19 mouse cellular contexts compared by ENCODE assay signal in the genomic region with DNA sequence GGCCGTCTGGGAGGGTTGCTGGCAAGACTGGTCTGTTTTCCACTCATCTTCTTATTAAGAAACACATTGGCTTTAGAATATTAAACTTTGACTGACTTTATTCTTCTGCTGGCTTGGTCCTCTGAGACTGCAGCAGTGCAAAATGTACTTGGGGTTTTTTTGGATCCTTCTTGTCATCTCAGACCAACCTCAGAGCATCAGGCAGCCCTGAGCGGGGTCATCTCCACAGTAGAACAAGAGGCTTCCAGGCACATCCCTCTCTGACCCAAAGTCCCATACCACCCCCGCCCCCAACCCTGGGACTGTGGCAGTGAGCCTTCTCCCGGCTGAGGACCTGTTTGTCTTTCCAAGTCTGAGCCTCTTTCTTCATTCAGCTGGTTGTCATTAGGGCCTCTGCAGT.
DNase-seq lines count a peak whose midpoint lies in the region; TF ChIP-seq lines count a peak whose summit lies in the region.
"Had no signal": no experiment of that assay in that cellular context is flagged by ENCODE, and none has a peak within 500 bp of the region (broad histone marks: within the 10 kb centered on the region; RNA-seq: fewer than 3 reads in every experiment).

No protein-coding gene starts in this region.

- no peak overlapping the region for H3K9ac ChIP-seq in heart, adult 2 months (ENCODE audit: low read depth, low read length)
- H3K9ac ChIP-seq: embryonic facial prominence, embryonic 13.5 days; forebrain, postnatal 0 days; liver, embryonic 12.5 days had no signal

- no peaks in the 10 kb centered on the region for H3K4me1 ChIP-seq in heart, adult 2 months (ENCODE audit: control insufficient read depth, insufficient read depth, low read length)
- H3K4me1 ChIP-seq: embryonic facial prominence, embryonic 13.5 days; liver, embryonic 12.5 days had no signal

- no peaks in the 10 kb centered on the region for H3K27me3 ChIP-seq in heart, adult 2 months (ENCODE audit: control insufficient read depth, insufficient read depth, low read length)
- H3K27me3 ChIP-seq: embryonic facial prominence, embryonic 13.5 days; liver, embryonic 12.5 days had no signal

- peak; percentile 48 to 50 for DNase-seq in heart, adult 2 months
- DNase-seq in heart, postnatal 4 days = no peak
- peak; percentile 60 for DNase-seq in gastrocnemius, adult 18-20 months (ENCODE audit: low spot score)
- DNase-seq in gastrocnemius, postnatal 14 days = peak; percentile 67
- peak; percentile 11 to 35 for DNase-seq in heart, postnatal 36 days
- DNase-seq in lung, postnatal 25 days (ENCODE audit: low spot score) = no peak
- DNase-seq in urinary bladder, postnatal 25 days (ENCODE audit: low spot score) = no peak
- DNase-seq: adrenal gland, adult 8-10 months; cerebellum, adult 2 months; forebrain, postnatal 0 days; kidney, postnatal 4 days; layer of hippocampus, adult 9-11 months; lung, adult 2 months; lung, postnatal 36 days; retina, postnatal 1 day had no signal

- no peaks in the 10 kb centered on the region for H3K36me3 ChIP-seq in heart, adult 2 months (ENCODE audit: control insufficient read depth, insufficient read depth, low read length)
- H3K36me3 ChIP-seq: embryonic facial prominence, embryonic 13.5 days; liver, embryonic 12.5 days had no signal

- intact Hi-C loops in heart, adult 2 months (cut with DNase I) = no loop called here
- intact Hi-C loops in gastrocnemius, postnatal 14 days (cut with DNase I; ENCODE audit: low total_unique reads) = no loop called here
- intact Hi-C loops in heart, postnatal 36 days (cut with DNase I) = no loop called here

- no peaks in the 10 kb centered on the region for H3K79me2 ChIP-seq in heart, adult 2 months (replicated peaks; ENCODE audit: control insufficient read depth, insufficient read depth, low read length)

- no peak for TF ChIP-seq POLR2A in heart, adult 2 months (IDR thresholded peaks at IDR 0.05; ENCODE audit: insufficient read depth, low read depth, low read length)

- WGBS in heart, adult 2 months = 45% methylated on average over 4 of the region's 4 CpGs

- TF ChIP-seq EP300 in heart, adult 2 months (IDR thresholded peaks at IDR 0.05; ENCODE audit: insufficient read depth, low read depth, low read length) = no peak

- H3K4me3 ChIP-seq in heart, adult 2 months = no peak overlapping the region
- H3K4me3 ChIP-seq: embryonic facial prominence, embryonic 13.5 days; left cerebral cortex, adult 2 months; liver, embryonic 12.5 days had no signal

- no peak overlapping the region for H3K27ac ChIP-seq in heart, adult 2 months
- H3K27ac ChIP-seq: embryonic facial prominence, embryonic 13.5 days; left cerebral cortex, adult 2 months; liver, embryonic 12.5 days; stomach, postnatal 0 days had no signal

- no peak for TF ChIP-seq CTCF in heart, adult 2 months (IDR thresholded peaks at IDR 0.05)

Comparison
In these comparisons a context has a peak if more than half of its experiments do, and no peak if none do; other contexts are left out.
1. DNase-seq: peak in heart, adult 2 months (2 of 2), gastrocnemius, adult 18-20 months (single experiment), gastrocnemius, postnatal 14 days (single experiment) and heart, postnatal 36 days (2 of 2); none in heart, postnatal 4 days (single experiment), lung, postnatal 25 days (single experiment) and urinary bladder, postnatal 25 days (single experiment).